Mouse (Mus musculus) CD4-positive naive resting alpha-beta T cell, adult 57 days (primary cell): Measurements from ENCODE around the gene Emc1. TPM values are rescaled to one million over a fixed set of nuclear protein-coding genes. Genes with fewer than 3 reads are reported as not detected.

Experiments
- total RNA-seq: library from RNA; stranded (reverse); gene quantifications from one replicate; pipeline ENCODE4 v1.2.4, GENCODE M21; 2023

Gene Emc1
- 35.8 TPM for total RNA-seq

GRCm38 (mm10) chr4:139351931-139352711, at the start of gene Emc1, which contains the start of the genes Mrto4 and Ubr4:
Emc1 (plus strand) TSS chr4:139352587.
Mrto4 (minus strand) TSS chr4:139352576.
Ubr4 (plus strand) TSS chr4:139352609.

DNA sequence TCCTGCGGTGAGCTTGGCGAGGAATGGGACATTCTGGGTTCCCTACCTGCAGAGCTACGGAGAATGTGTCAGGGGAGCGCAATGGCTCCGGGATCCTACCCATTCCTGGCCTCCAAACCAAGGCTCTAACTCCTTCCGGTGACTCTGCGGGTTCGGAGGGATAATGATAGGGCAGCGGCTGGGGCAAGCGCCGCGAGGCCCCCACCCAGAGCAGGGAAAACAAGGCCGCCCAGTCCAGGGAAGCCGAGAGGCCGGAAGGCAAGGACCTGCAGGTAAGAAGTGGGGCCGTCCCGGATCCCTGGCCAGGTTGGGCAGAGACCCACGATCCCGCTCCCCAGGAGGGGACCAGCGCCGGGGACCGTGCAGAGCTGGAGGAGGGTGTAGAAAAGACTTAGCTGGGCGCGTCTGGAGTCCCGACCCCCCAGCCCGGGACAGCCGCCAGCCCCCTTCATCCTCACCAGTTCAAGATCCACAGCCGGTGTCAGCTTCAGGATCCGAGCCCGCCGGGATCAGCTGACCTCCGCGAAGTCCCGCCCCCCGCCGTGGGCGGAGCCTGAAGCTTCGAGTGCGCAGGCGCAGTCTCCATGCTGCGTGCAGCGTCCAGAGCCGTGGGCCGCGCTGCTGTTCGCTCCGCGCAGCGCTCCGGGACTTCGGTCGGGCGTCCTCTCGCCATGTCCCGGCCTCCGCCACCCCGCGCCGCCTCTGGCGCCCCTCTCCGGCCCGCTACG, 42.1 kb upstream of the Emc1 start, which contains the start of the genes Pqlc2 and Akr7a5:
Pqlc2 (minus strand) TSS at position 538 of the 728 bp plus-strand sequence.
Akr7a5 (plus strand) TSS at position 574 of the 728 bp plus-strand sequence.

Other genes starting within 250 kb of the Emc1 start
- gene Minos1, start 221.5 kb upstream of the Emc1 start, total RNA-seq, result 105 TPM
- gene Capzb, start 159.7 kb upstream of the Emc1 start, total RNA-seq, result 377 TPM
- 8.3 TPM for gene Pqlc2, start 41.9 kb upstream of the Emc1 start, total RNA-seq
- 15.3 TPM for gene Akr7a5, start 41.8 kb upstream of the Emc1 start, total RNA-seq
- gene Mrto4, start within 50 bp of the Emc1 start, total RNA-seq, result 115 TPM
- 234 TPM for gene Ubr4, start within 50 bp of the Emc1 start, total RNA-seq
- gene Iffo2, start 178.0 kb downstream of the Emc1 start, total RNA-seq, result 14.4 TPM